Mouse (Mus musculus) forebrain, embryonic 10.5 days (tissue): ENCODE data around the gene Kank2. TPM values are rescaled to one million over a fixed set of nuclear protein-coding genes. Genes with fewer than 3 reads are reported as not detected.

Experiments used
- DNase-seq: peaks from one replicate; pipeline ENCODE4 v3.0.0-alpha.2; 2017; ENCODE audit warnings: low spot score; ENCODE audit errors: extremely low spot score
- H3K27ac ChIP-seq: fragments of 300-500 bp; sonication (generic); 2 replicates; pipeline ENCODE4 v1.5.1; 2016; ENCODE audit warnings: mild to moderate bottlenecking
- H3K27me3 ChIP-seq: fragments of 300-500 bp; sonication (generic); 2 replicates; pipeline ENCODE4 v1.6.1; 2016; ENCODE audit warnings: mild to moderate bottlenecking; ENCODE audit not compliant: poor library complexity, severe bottlenecking
- H3K36me3 ChIP-seq: fragments of 300-500 bp; sonication (generic); replicated peaks from 2 replicates; pipeline ENCODE4 v1.6.1; 2016; ENCODE audit warnings: mild to moderate bottlenecking, moderate library complexity
- H3K4me1 ChIP-seq: fragments of 300-500 bp; sonication (generic); 2 replicates; pipeline ENCODE4 v1.6.1; 2016
- H3K4me3 ChIP-seq: fragments of 300-500 bp; sonication (generic); 2 replicates; pipeline ENCODE4 v1.5.1; 2016; ENCODE audit warnings: mild to moderate bottlenecking, moderate library complexity
- H3K9me3 ChIP-seq: fragments of 300-500 bp; sonication (generic); 2 replicates; pipeline ENCODE4 v1.6.1; 2016; ENCODE audit warnings: mild to moderate bottlenecking, moderate library complexity
- WGBS: fragments of 180-500 bp; shearing (Covaris S2); methylation state at CpG from one replicate; pipeline ENCODE4 v1.1.7; 2016; 5-methylcytosine and 5-hydroxymethylcytosine counted together
- polyA plus RNA-seq: library from polyadenylated mRNA; unstranded; fragments of >200 nt; fragmentation: Nextera tagmentation; extraction: Ambion mirVana; gene quantifications from 2 replicates; pipeline ENCODE4 v1.2.1, GENCODE M21; 2016

Kank2 gene
- polyA plus RNA-seq, 1 experiment from 2014 or later, result 8.6 TPM

GRCm38 (mm10) chr9:21830936-21831335, 32.4 kb upstream of the Kank2 start:
- H3K27ac ChIP-seq, result no peak overlapping the region
- 90% methylated on average over 11 of the region's 11 CpGs for WGBS
- no peaks in the 10 kb centered on the region for H3K4me1 ChIP-seq
- no peak overlapping the region for H3K4me3 ChIP-seq
- H3K36me3 ChIP-seq, result peaks cover 56% of the 10 kb centered on the region
- H3K9me3 ChIP-seq, result no peaks in the 10 kb centered on the region
- H3K27me3 ChIP-seq, result no peaks in the 10 kb centered on the region
- no peak for DNase-seq

GRCm38 (mm10) chr9:21830461-21830850, 31.9 kb upstream of the Kank2 start:
- Histone ChIP-seq H3K27ac (no peak overlapping the region), H3K9me3 (no peaks in the 10 kb centered on the region), H3K4me3 (no peak overlapping the region), H3K27me3 (no peaks in the 10 kb centered on the region), H3K36me3 (peaks cover 51% of the 10 kb centered on the region), H3K4me1 (no peaks in the 10 kb centered on the region; the same call in 1 of the 2 replicates)
- 74% methylated on average over 5 of the region's 5 CpGs for WGBS
- DNase-seq, result no peak

- H3K4me1 ChIP-seq, result no peaks in the 10 kb centered on the region; the same call in 1 of the 2 replicates
- no peaks in the 10 kb centered on the region for H3K9me3 ChIP-seq
- WGBS, result 93% methylated on average over 14 of the region's 14 CpGs
- peaks cover 46% of the 10 kb centered on the region for H3K36me3 ChIP-seq
- H3K27ac ChIP-seq, result no peak overlapping the region
- no peak for DNase-seq
- no peaks in the 10 kb centered on the region for H3K27me3 ChIP-seq
- H3K4me3 ChIP-seq, result no peak overlapping the region
Measured at GRCm38 (mm10) chr9:21829834-21830460, 31.4 kb upstream of the Kank2 start.

- H3K36me3 ChIP-seq, result peaks cover 15% of the 10 kb centered on the region
- no peak overlapping the region for H3K27ac ChIP-seq
- no peaks in the 10 kb centered on the region for H3K9me3 ChIP-seq
- DNase-seq, result no peak
- H3K27me3 ChIP-seq, result no peaks in the 10 kb centered on the region
- 64% methylated on average over 10 of the region's 10 CpGs for WGBS
- H3K4me1 ChIP-seq, result no peaks in the 10 kb centered on the region; the same call in 1 of the 2 replicates
- H3K4me3 ChIP-seq, result no peak overlapping the region
Measured at GRCm38 (mm10) chr9:21824366-21824765, 25.8 kb upstream of the Kank2 start.

- H3K4me3 ChIP-seq, result no peak overlapping the region
- no peaks in the 10 kb centered on the region for H3K9me3 ChIP-seq
- H3K4me1 ChIP-seq, result no peaks in the 10 kb centered on the region; the same call in 1 of the 2 replicates
- H3K27ac ChIP-seq, result no peak overlapping the region
- DNase-seq, result no peak
- no peaks in the 10 kb centered on the region for H3K27me3 ChIP-seq
- H3K36me3 ChIP-seq, result peaks cover 11% of the 10 kb centered on the region; the same call in 1 of the 2 replicates
- WGBS, result 72% methylated on average over 4 of the region's 4 CpGs
Measured at GRCm38 (mm10) chr9:21823957-21824356, 25.4 kb upstream of the Kank2 start.

GRCm38 (mm10) chr9:21822686-21823085, 24.1 kb upstream of the Kank2 start:
- H3K36me3 ChIP-seq, result peaks cover 14% of the 10 kb centered on the region
- no peak for DNase-seq
- H3K27me3 ChIP-seq, result no peaks in the 10 kb centered on the region
- 84% methylated on average over 6 of the region's 6 CpGs for WGBS
- no peaks in the 10 kb centered on the region for H3K9me3 ChIP-seq
- H3K27ac ChIP-seq, result no peak overlapping the region
- H3K4me1 ChIP-seq, result no peaks in the 10 kb centered on the region; the same call in 1 of the 2 replicates
- no peak overlapping the region for H3K4me3 ChIP-seq

- Histone ChIP-seq H3K36me3 (peaks cover 33% of the 10 kb centered on the region), H3K27ac (no peak overlapping the region), H3K9me3 (no peaks in the 10 kb centered on the region), H3K4me3 (no peak overlapping the region), H3K27me3 (no peaks in the 10 kb centered on the region), H3K4me1 (no peaks in the 10 kb centered on the region)
- no peak for DNase-seq
- 92% methylated on average over 12 of the region's 12 CpGs for WGBS
Measured at GRCm38 (mm10) chr9:21820183-21820582, 21.6 kb upstream of the Kank2 start.

- Histone ChIP-seq H3K4me3 (no peak overlapping the region), H3K4me1 (no peaks in the 10 kb centered on the region), H3K27me3 (no peaks in the 10 kb centered on the region), H3K27ac (no peak overlapping the region), H3K36me3 (peaks cover 41% of the 10 kb centered on the region), H3K9me3 (no peaks in the 10 kb centered on the region)
- DNase-seq, result no peak
- WGBS, result 97% methylated on average over 2 of the region's 2 CpGs
Measured at GRCm38 (mm10) chr9:21819181-21819729, 20.7 kb upstream of the Kank2 start.

GRCm38 (mm10) chr9:21818561-21818960, 20.0 kb upstream of the Kank2 start:
- no peak overlapping the region for H3K27ac ChIP-seq
- H3K4me1 ChIP-seq, result no peaks in the 10 kb centered on the region
- H3K27me3 ChIP-seq, result no peaks in the 10 kb centered on the region
- WGBS, result 97% methylated on average over 6 of the region's 6 CpGs
- H3K4me3 ChIP-seq, result no peak overlapping the region
- H3K9me3 ChIP-seq, result no peaks in the 10 kb centered on the region
- DNase-seq, result no peak
- peaks cover 48% of the 10 kb centered on the region for H3K36me3 ChIP-seq

- peaks cover 52% of the 10 kb centered on the region for H3K36me3 ChIP-seq
- no peaks in the 10 kb centered on the region for H3K9me3 ChIP-seq
- DNase-seq, result no peak
- H3K27ac ChIP-seq, result no peak overlapping the region
- no peak overlapping the region for H3K4me3 ChIP-seq
- 88% methylated on average over 4 of the region's 4 CpGs for WGBS
- no peaks in the 10 kb centered on the region for H3K4me1 ChIP-seq
- no peaks in the 10 kb centered on the region for H3K27me3 ChIP-seq
Measured at GRCm38 (mm10) chr9:21818125-21818524, 19.6 kb upstream of the Kank2 start.

GRCm38 (mm10) chr9:21816716-21817305, 18.3 kb upstream of the Kank2 start:
- peaks cover 64% of the 10 kb centered on the region for H3K36me3 ChIP-seq
- 0 out of 2 replicates have a peak overlapping the region, but pooled peaks have one; percentile 15 for H3K27ac ChIP-seq
- no peaks in the 10 kb centered on the region for H3K27me3 ChIP-seq
- no peak overlapping the region for H3K4me3 ChIP-seq
- DNase-seq, result no peak
- H3K4me1 ChIP-seq, result no peaks in the 10 kb centered on the region
- WGBS, result 80% methylated on average over 9 of the region's 9 CpGs
- no peaks in the 10 kb centered on the region for H3K9me3 ChIP-seq

- Histone ChIP-seq H3K36me3 (peaks cover 44% of the 10 kb centered on the region), H3K4me1 (0 out of 2 replicates have a peak, but pooled peaks cover 3% of the 10 kb centered on the region), H3K4me3 (no peak overlapping the region), H3K27ac (no peak overlapping the region), H3K9me3 (no peaks in the 10 kb centered on the region), H3K27me3 (no peaks in the 10 kb centered on the region)
- no peak for DNase-seq
- WGBS, result 92% methylated on average over 5 of the region's 5 CpGs
Measured at GRCm38 (mm10) chr9:21811170-21811569, 12.6 kb upstream of the Kank2 start.

- Histone ChIP-seq H3K4me3 (no peak overlapping the region), H3K27ac (no peak overlapping the region), H3K36me3 (peaks cover 20% of the 10 kb centered on the region), H3K4me1 (peaks cover 10% of the 10 kb centered on the region), H3K27me3 (no peaks in the 10 kb centered on the region), H3K9me3 (no peaks in the 10 kb centered on the region)
- 63% methylated on average over 3 of the region's 3 CpGs for WGBS
- no peak for DNase-seq
Measured at GRCm38 (mm10) chr9:21808561-21808960, 10.0 kb upstream of the Kank2 start.
